Mouse (Mus musculus) myocyte (in vitro differentiated cells): Measurements from ENCODE around the gene Dcaf5. TPM values are rescaled to one million over a fixed set of nuclear protein-coding genes. Genes with fewer than 3 reads are reported as not detected.
"Not testable (repeated sequence)": the region's sequence is repeated elsewhere in the genome, so short reads cannot be mapped to it uniquely, and the experiment has no call there.

Source experiments
- H3K27me3 ChIP-seq: one replicate; pipeline ENCODE4 v1.6.1; 2011; ENCODE audit not compliant: control insufficient read depth, insufficient read depth, insufficient read length
- H3K36me3 ChIP-seq: one replicate; pipeline ENCODE4 v1.6.1; 2011; ENCODE audit not compliant: control insufficient read depth, insufficient read depth
- H3K4me2 ChIP-seq: one replicate; pipeline ENCODE4 v1.6.1; 2011; ENCODE audit warnings: low read depth, control low read depth
- H3K4me3 ChIP-seq: one replicate; pipeline ENCODE4 v1.5.1; 2011; ENCODE audit warnings: mild to moderate bottlenecking, control low read depth, moderate library complexity
- H3K79me2 ChIP-seq: one replicate; pipeline ENCODE4 v1.6.1; 2011; ENCODE audit not compliant: control insufficient read depth, insufficient read depth
- H3ac ChIP-seq: one replicate; pipeline ENCODE4 v1.6.1; 2011; ENCODE audit not compliant: control insufficient read depth, insufficient read length
- CEBPB ChIP-seq: IDR thresholded peaks from 2 replicates; pipeline ENCODE4 v1.6.1; 2011; ENCODE audit warnings: mild to moderate bottlenecking, moderate library complexity; ENCODE audit not compliant: poor library complexity, insufficient read depth, severe bottlenecking
- E2F4 ChIP-seq: IDR thresholded peaks from one replicate; pipeline ENCODE4 v1.6.1; 2011; ENCODE audit warnings: mild to moderate bottlenecking, control low read depth, moderate library complexity; ENCODE audit not compliant: insufficient read depth
- MYOD1 ChIP-seq, 3 experiments: IDR thresholded peaks; one replicate each; pipeline ENCODE4 v1.6.1; 2011; ENCODE audit warnings: control low read depth in 2 of 3, low read depth in 2 of 3, mild to moderate bottlenecking in 2 of 3, moderate library complexity in 1 of 3; ENCODE audit not compliant: insufficient read length in 2 of 3, control insufficient read depth in 1 of 3
- MYOG ChIP-seq, 3 experiments: IDR thresholded peaks; one replicate each; pipeline ENCODE4 v1.6.1; 2011; ENCODE audit warnings: control low read depth in 2 of 3, low read depth in 2 of 3, mild to moderate bottlenecking in 2 of 3; ENCODE audit not compliant: insufficient read length in 2 of 3, control insufficient read depth in 1 of 3, insufficient read depth in 1 of 3
- POLR2A ChIP-seq: IDR thresholded peaks from one replicate; pipeline ENCODE4 v1.6.1; 2011; ENCODE audit warnings: low read depth, mild to moderate bottlenecking, control low read depth, moderate library complexity; ENCODE audit not compliant: insufficient read length
- POLR2AphosphoS2 ChIP-seq: IDR thresholded peaks from one replicate; pipeline ENCODE4 v1.6.1; 2011; ENCODE audit warnings: low read depth, control low read depth; ENCODE audit not compliant: insufficient read length
- REST ChIP-seq: IDR thresholded peaks from one replicate; pipeline ENCODE4 v1.6.1; 2011; ENCODE audit warnings: mild to moderate bottlenecking, control low read depth, moderate library complexity; ENCODE audit not compliant: insufficient read depth, insufficient read length
- SRF ChIP-seq: IDR thresholded peaks from one replicate; pipeline ENCODE4 v1.6.1; 2011; ENCODE audit warnings: low read depth; ENCODE audit not compliant: control insufficient read depth, insufficient read length
- TCF12 ChIP-seq: IDR thresholded peaks from one replicate; pipeline ENCODE4 v1.6.1; 2011; ENCODE audit warnings: mild to moderate bottlenecking, control low read depth; ENCODE audit not compliant: poor library complexity, insufficient read depth, severe bottlenecking
- USF1 ChIP-seq: IDR thresholded peaks from one replicate; pipeline ENCODE4 v1.6.1; 2011; ENCODE audit warnings: low read depth, mild to moderate bottlenecking, control low read depth, moderate library complexity
- polyA plus RNA-seq: library from polyadenylated mRNA; unstranded; fragments of >200 nt; fragmentation: generic; extraction: Trizol; gene quantifications from one replicate; pipeline ENCODE4 v1.2.1, GENCODE M21; 2012; ENCODE audit warnings: missing spikeins

The Dcaf5 gene
- polyA plus RNA-seq, 1 experiment = 17.7 TPM

DNA sequence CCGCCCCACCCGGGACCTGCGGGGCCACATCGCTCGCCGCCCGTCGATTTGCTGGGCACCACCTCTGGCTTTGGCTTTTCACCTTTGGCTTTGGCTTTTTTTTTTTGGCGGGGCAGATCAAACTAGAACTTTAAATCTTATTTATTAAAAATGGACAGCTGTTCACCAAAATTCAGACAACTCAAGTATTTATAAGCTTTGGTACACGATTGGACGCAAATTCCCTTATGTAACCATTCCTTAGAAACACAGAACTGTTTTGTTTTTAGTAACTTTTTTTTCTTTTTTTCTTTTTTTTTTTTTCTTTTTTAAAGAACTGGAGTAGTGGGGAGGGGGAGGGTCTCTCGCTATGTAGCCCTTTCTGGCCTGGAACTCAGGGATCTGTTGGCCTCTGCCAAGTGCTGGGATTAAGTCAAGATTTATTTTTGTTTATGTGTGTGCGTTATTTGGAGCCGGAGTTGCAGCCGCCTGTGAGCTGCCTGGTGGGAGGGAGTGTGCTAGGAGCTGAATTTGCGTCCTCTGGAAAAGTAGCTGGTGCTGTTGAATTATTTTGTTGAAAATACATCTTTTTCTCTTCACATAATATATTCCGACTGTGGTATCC is 27.4 kb upstream of the Dcaf5 start:
- H3K36me3 ChIP-seq = no peaks in the 10 kb centered on the region
- no peaks in the 10 kb centered on the region for H3K79me2 ChIP-seq
- peak overlapping the region; percentile 78 for H3K4me3 ChIP-seq
- TF ChIP-seq MYOD1 (IDR thresholded peaks at IDR 0.05; ENCODE audit: control insufficient read depth in 1 of 3, insufficient read length in 2 of 3, low read depth in 2 of 3) (no peak), TCF12 (no peak), POLR2A (no peak), REST (no peak), MYOG (IDR thresholded peaks at IDR 0.05; ENCODE audit: control insufficient read depth in 1 of 3, insufficient read depth in 1 of 3, insufficient read length in 2 of 3, low read depth in 2 of 3) (no peak), E2F4 (no peak), USF1 (no peak), POLR2AphosphoS2 (no peak), SRF (no peak)
- peak overlapping the region; percentile 12 for H3ac ChIP-seq
- peak overlapping the region; percentile 78 for H3K4me2 ChIP-seq
- H3K27me3 ChIP-seq = no peaks in the 10 kb centered on the region

DNA sequence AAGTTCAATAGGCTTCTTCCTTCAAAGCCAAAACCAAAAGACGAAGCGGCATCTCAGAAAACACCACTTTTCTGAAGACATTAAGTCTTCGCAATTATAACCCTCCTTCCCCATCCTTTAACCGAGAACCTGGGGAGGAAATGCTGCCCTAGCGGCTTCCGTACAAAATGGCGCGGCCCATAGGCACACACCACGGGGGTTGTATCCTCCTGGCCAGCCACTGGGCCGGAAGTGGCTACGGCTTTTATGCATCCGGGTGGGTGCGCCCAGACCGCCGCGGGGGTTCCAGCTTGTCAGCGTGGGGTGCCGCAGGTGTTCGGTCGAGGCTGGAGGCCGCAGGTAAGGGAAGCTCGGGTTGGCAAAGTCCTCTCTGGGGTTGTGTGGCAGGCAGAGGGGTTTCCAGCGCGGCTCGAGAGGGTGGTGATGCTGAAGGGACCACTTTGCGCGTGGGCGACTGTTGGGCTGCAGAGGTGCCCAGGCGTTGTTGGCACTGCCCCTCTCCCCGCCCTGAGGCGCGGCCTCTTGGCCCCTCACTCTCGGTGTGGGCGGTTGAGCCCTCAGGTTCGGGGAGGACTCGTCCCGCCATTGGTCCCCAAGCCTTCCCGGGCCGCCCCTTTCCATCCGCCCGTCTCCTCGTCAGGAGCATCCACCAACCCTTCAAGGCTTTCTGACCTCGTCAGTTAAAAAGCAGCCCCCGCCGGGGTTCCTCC is 26.7 kb upstream of the Dcaf5 start, which contains the start of gene Exd2:
TSS of gene Exd2 (plus strand) at position 154 of the 710 bp plus-strand sequence.
- peak within 1 kb of the TSS; percentile 79 for H3K4me2 ChIP-seq
- H3K79me2 ChIP-seq = no peaks in the 10 kb centered on the region
- no peaks in the 10 kb centered on the region for H3K27me3 ChIP-seq
- TF ChIP-seq POLR2AphosphoS2 (no peak), POLR2A (peak; percentile 61), TCF12 (no peak), CEBPB (no peak), MYOG (IDR thresholded peaks at IDR 0.05; ENCODE audit: control insufficient read depth in 1 of 3, insufficient read depth in 1 of 3, insufficient read length in 2 of 3, low read depth in 2 of 3) (peak in 1 of 3 experiments; percentile 47), MYOD1 (IDR thresholded peaks at IDR 0.05; ENCODE audit: control insufficient read depth in 1 of 3, insufficient read length in 2 of 3, low read depth in 2 of 3) (peak in 1 of 3 experiments; percentile 0), SRF (no peak)
- peak within 1 kb of the TSS; percentile 12 for H3ac ChIP-seq
- no peaks in the 10 kb centered on the region for H3K36me3 ChIP-seq
- peak within 1 kb of the TSS; percentile 78 for H3K4me3 ChIP-seq

DNA sequence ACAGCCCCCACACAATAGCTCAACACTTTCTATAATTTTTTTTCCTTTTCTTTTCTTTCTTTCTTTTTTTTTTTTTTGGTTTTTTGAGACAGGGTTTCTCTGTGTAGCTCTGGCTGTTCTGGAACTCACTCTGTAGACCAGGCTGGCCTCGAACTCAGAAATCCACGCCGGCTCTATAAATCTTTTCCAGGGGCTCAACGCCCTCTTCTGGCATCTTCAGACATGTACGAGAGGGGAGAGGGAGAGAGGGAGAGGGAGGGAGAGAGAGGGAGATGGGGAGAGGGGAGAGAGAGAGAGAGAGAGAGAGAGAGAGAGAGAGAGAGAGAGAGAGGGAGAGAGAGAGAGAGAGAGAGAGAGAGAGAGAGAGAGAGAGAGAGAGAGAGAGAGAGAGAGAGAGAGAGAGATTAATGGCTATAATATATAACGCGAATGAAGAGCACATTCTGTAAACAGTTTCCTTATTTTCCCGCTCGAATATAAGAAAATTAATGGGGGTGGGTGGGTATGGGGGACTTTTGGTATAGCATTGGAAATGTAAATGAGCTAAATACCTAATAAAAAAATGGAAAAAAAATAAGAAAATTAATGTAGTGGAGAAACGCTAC is 26.0 kb upstream of the Dcaf5 start:
- not testable (repeated sequence) for H3K36me3 ChIP-seq, H3ac ChIP-seq, H3K27me3 ChIP-seq, H3K79me2 ChIP-seq
- Histone ChIP-seq H3K4me2 (peak overlapping the region; percentile 79), H3K4me3 (peak overlapping the region; percentile 78)

DNA sequence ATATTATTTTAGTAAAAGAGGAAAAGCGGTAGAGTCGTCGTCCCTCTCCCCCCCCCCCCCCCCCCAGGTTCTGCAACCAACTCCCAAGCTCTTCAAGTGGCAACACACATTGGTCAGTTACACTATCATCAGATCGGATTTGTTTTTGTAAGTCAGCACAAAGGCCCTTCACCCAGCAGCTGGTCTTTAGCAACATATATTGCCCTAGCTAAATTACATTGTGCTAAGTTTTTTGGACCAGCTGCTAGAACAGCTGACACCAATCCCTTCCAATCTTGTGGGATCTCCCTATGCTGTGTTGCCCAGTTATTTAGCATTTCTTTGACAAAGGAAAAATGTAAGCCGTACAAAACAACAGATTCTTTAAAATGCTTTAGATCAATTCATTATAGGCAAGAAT is 21.6 kb upstream of the Dcaf5 start:
- H3K4me3 ChIP-seq = no peak overlapping the region
- H3K36me3 ChIP-seq = no peaks in the 10 kb centered on the region
- no peak overlapping the region for H3ac ChIP-seq
- peaks cover 5% of the 10 kb centered on the region for H3K27me3 ChIP-seq
- no peaks in the 10 kb centered on the region for H3K79me2 ChIP-seq
- no peak overlapping the region for H3K4me2 ChIP-seq
- TF ChIP-seq MYOD1 (IDR thresholded peaks at IDR 0.05; ENCODE audit: control insufficient read depth in 1 of 3, insufficient read length in 2 of 3, low read depth in 2 of 3) = peak in 1 of 3 experiments; percentile 4
- TF ChIP-seq TCF12 = no peak

DNA sequence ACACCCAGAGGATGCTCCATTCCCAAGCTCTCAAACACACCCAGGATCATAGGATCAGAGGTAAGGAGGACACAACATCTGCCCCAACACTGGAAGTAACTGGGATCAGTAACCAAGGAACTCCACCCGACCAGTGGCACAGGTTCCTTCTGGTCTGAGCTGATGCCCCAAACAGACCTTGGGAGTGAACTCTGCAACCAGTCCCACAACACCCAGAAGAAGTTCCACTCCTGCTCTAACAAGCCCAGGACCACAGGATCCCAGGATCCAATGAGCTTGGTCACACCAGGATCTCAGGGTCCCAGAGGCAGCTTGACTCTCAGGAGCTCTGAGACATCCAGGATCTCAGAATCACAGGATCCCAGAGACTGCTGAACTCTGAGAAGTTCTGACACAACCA is 17.1 kb upstream of the Dcaf5 start:
- H3K79me2 ChIP-seq = no peaks in the 10 kb centered on the region
- TF ChIP-seq SRF (no peak), POLR2A (no peak), MYOG (IDR thresholded peaks at IDR 0.05; ENCODE audit: control insufficient read depth in 1 of 3, insufficient read depth in 1 of 3, insufficient read length in 2 of 3, low read depth in 2 of 3) (no peak), POLR2AphosphoS2 (no peak)

More for the DNA sequence above, 17.1 kb upstream of the Dcaf5 start:
- no peaks in the 10 kb centered on the region for H3K36me3 ChIP-seq
- no peak overlapping the region for H3ac ChIP-seq
- no peak overlapping the region for H3K4me2 ChIP-seq
- H3K27me3 ChIP-seq = peaks cover 10% of the 10 kb centered on the region
- no peak overlapping the region for H3K4me3 ChIP-seq
